Mouse (Mus musculus) embryonic facial prominence, embryonic 14.5 days (tissue): ENCODE measurements at regions not wholly inside any gene's neighbourhood (a gene's known extent, or its start where the extent isn't known, plus 50 kb on each side); places are given as distances from the start of the nearest gene placed in this dataset.
A peak's percentile ranks its signal among the peaks of the same experiment; 100 is the strongest.
"Not testable (repeated sequence)": the region's sequence is repeated elsewhere in the genome, so short reads cannot be mapped to it uniquely, and the experiment has no call there.

Source experiments
- ATAC-seq: fragments of 200-750 bp; cut with Nextera tagmentation; 2 replicates; pipeline ENCODE4 v1.8.0; 2017; ENCODE audit warnings: low read depth, moderate number of reproducible peaks, moderate TSS enrichment
- DNase-seq: peaks from one replicate; pipeline ENCODE4 v3.0.0-alpha.2; 2015; ENCODE audit warnings: low spot score
- H3K27ac ChIP-seq: fragments of 300-500 bp; sonication (generic); replicated peaks from 2 replicates; pipeline ENCODE4 v1.5.1; 2014; ENCODE audit warnings: low read depth, mild to moderate bottlenecking, low read length, moderate library complexity
- H3K27me3 ChIP-seq: fragments of 300-500 bp; sonication (generic); replicated peaks from 2 replicates; pipeline ENCODE4 v1.6.1; 2014; ENCODE audit warnings: low read length; ENCODE audit not compliant: control insufficient read depth, insufficient read depth
- H3K36me3 ChIP-seq: fragments of 300-500 bp; sonication (generic); 2 replicates; pipeline ENCODE4 v1.6.1; 2014; ENCODE audit warnings: low read length, mixed read lengths; ENCODE audit not compliant: control insufficient read depth, insufficient read depth
- H3K4me1 ChIP-seq: fragments of 300-500 bp; sonication (generic); 2 replicates; pipeline ENCODE4 v1.6.1; 2014; ENCODE audit warnings: antibody characterized with exemption, low read length; ENCODE audit not compliant: control insufficient read depth, insufficient read depth
- H3K4me2 ChIP-seq: fragments of 300-500 bp; sonication (generic); 2 replicates; pipeline ENCODE4 v1.6.1; 2014; ENCODE audit warnings: low read depth, mild to moderate bottlenecking, low read length, moderate library complexity, mixed read lengths
- H3K4me3 ChIP-seq: fragments of 300-500 bp; sonication (generic); 2 replicates; pipeline ENCODE4 v1.5.1; 2014; ENCODE audit warnings: low read depth, mild to moderate bottlenecking, low read length
- H3K9ac ChIP-seq: fragments of 300-500 bp; sonication (generic); 2 replicates; pipeline ENCODE4 v1.6.1; 2014; ENCODE audit warnings: low read depth, mild to moderate bottlenecking, low read length, moderate library complexity, mixed read lengths
- H3K9me3 ChIP-seq: fragments of 300-500 bp; sonication (generic); 2 replicates; pipeline ENCODE4 v1.6.1; 2016; ENCODE audit warnings: low read length; ENCODE audit not compliant: control insufficient read depth
- WGBS: fragments of 180-500 bp; shearing (Covaris S2); extraction: QIAGEN DNeasy Blood & Tissue Kit; methylation state at CpG from one replicate; pipeline ENCODE4 v1.1.7; 2014; 5-methylcytosine and 5-hydroxymethylcytosine counted together

DNA sequence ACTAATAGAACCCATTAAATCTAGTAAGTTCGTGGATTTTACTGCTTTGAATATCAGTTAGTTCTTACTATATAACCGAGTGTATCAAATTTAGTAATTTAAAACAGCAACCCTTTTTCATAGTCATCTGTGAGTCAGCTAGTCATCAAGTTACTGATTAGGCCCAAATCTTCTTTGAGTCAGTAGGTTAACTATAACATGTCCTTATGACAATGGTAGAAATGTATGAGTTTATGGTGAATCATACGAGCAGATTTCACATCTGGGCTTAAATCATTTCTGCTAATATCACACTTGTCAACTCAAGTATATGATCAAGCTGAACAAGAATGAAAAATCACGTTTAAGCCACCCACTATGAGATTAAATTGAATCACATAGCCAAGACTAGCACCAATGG, 226.7 kb upstream of the Arx start:
- ATAC-seq = no peak
- Histone ChIP-seq H3K9ac (no peak overlapping the region), H3K27me3 (no peaks in the 10 kb centered on the region), H3K27ac (no peak overlapping the region), H3K4me2 (no peak overlapping the region), H3K9me3 (no peaks in the 10 kb centered on the region), H3K36me3 (no peaks in the 10 kb centered on the region), H3K4me3 (no peak overlapping the region), H3K4me1 (no peaks in the 10 kb centered on the region)
- DNase-seq = no peak
- 64% methylated on average over 4 of the region's 4 CpGs for WGBS

DNA sequence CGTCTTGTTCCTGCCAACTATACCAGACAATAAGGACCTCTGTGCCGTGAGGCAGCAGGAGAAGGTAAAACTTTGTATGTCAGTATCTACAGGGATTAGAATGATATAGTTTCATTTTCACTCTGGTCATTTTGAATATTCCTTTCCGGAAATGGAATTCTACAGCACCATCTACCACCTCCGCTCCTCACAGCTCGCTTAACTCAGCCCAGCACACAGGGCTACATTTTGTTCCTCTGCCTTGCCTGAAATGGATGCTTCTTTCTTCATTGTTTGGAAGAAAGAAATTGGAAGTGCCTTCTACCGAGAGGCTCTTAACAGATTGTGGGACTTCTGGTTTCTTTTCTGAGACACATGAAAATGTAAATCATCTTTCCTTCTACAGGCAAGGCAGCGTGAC, 217.4 kb upstream of the Arx start:
- Histone ChIP-seq H3K4me2 (no peak overlapping the region), H3K4me3 (no peak overlapping the region), H3K9me3 (no peaks in the 10 kb centered on the region), H3K4me1 (no peaks in the 10 kb centered on the region), H3K27me3 (no peaks in the 10 kb centered on the region), H3K27ac (no peak overlapping the region), H3K9ac (no peak overlapping the region), H3K36me3 (no peaks in the 10 kb centered on the region)
- ATAC-seq (no peak), DNase-seq (no peak)
- WGBS = 56% methylated on average over 7 of the region's 7 CpGs

DNA sequence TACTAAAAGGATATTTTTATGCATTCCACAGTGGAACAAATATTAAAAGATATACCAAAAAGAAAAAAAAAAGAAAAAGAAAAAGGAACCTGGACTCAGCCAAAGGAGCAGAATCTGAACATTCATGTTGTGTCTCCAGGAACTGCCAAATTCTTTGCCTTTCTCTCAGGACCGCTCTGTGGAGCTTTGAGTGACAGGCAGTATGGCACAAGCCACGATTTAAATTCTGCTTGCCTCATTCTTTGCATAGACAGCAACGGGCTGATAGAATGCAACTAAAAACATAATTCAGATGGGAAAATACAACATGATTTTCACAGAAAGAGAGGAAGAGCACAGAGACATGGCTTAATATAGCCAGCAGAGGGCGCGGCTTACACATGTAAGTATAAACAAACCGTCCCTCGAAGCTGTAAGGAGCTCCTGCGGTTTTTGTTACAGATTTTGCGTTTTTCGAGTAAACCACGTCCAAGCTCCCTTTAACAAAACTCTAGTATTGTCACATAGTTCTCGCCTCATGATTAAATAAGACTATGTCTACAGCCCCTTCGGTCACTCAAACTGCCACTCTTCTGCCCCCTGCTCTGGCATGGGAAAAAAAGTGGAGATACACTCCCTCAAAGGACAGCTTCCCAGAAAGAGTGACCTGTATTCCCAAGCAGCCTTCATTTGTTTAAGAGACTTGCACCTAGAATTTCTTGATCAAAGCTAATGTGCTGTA, 216.5 kb upstream of the Arx start:
- DNase-seq (peak; percentile 93), ATAC-seq (no peak)
- no peaks in the 10 kb centered on the region for H3K9me3 ChIP-seq
- no peaks in the 10 kb centered on the region for H3K27me3 ChIP-seq
- peak overlapping the region; percentile 49 for H3K4me2 ChIP-seq
- WGBS = 15% methylated on average over 13 of the region's 13 CpGs
- no peaks in the 10 kb centered on the region for H3K36me3 ChIP-seq
- 0 out of 2 replicates have a peak overlapping the region, but pooled peaks have one; percentile 14 for H3K4me3 ChIP-seq
- no peaks in the 10 kb centered on the region for H3K4me1 ChIP-seq
- no peak overlapping the region for H3K9ac ChIP-seq
- H3K27ac ChIP-seq = no peak overlapping the region

DNA sequence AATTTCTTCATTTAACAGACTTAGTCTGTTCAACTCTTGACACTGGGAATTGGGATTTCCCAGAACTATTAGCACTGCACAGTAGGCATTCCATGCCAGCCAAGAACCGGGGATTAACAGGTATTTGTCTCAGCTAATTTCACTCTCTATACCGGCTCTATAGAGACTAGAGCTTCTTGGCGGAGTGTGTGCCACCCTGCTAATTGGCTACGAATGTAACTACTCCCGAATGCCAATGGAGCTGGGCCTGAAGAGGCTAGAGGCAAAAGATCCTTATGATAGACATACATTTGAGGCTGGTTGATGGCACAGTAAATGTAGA, 216.0 kb upstream of the Arx start:
- Histone ChIP-seq H3K4me3 (no peak overlapping the region), H3K27me3 (no peaks in the 10 kb centered on the region), H3K9me3 (no peaks in the 10 kb centered on the region), H3K4me2 (peak overlapping the region; percentile 49), H3K9ac (no peak overlapping the region), H3K36me3 (no peaks in the 10 kb centered on the region), H3K27ac (no peak overlapping the region), H3K4me1 (no peaks in the 10 kb centered on the region)
- 42% methylated on average over 5 of the region's 5 CpGs for WGBS
- ATAC-seq (no peak), DNase-seq (no peak)

DNA sequence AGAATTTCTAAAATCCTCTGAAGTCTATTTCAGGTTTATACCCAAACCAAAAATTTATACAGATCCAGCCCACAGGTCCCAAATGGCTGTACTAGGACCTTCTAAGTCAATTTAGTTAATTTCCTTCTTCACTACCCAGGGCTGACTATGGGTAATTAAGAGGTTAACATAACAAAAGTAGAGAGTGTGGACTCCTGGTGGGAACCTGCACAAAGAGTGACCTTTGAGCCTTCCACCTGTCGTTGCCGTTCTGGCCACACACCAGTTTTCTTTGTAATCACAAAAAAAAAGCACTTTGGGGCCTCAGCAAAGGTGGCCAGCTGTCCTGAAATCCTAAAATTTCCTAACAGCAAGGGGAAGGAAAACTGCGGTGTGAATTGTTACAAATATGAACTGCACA, 197.3 kb upstream of the Arx start:
- H3K36me3 ChIP-seq = no peaks in the 10 kb centered on the region

DNA sequence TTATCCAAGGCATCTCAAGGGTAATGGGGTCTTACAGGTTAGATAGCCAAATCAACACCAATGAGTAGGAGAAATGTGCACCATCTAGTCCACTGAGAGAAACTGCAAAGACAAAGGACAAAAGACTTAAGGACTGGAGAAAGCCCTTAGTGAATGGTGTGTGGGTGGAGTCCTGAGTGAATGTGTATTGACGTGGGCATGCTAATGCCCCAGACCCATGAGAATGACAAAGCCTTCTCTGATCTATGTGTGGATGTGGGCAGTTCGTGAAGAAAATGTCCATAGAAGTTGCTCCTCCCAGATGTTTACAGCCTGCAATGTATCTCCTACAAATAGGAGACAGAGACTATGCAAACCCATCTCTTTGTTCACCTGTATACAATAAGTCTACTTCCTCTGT, 188.7 kb upstream of the Arx start:
- ATAC-seq (no peak), DNase-seq (no peak)
- no peaks in the 10 kb centered on the region for H3K4me1 ChIP-seq
- no peaks in the 10 kb centered on the region for H3K27me3 ChIP-seq
- no peak overlapping the region for H3K4me2 ChIP-seq
- 63% methylated on average over 2 of the region's 2 CpGs for WGBS
- H3K9me3 ChIP-seq = no peaks in the 10 kb centered on the region
- H3K4me3 ChIP-seq = no peak overlapping the region
- no peak overlapping the region for H3K27ac ChIP-seq
- no peaks in the 10 kb centered on the region for H3K36me3 ChIP-seq
- no peak overlapping the region for H3K9ac ChIP-seq

More for the DNA sequence above, 197.3 kb upstream of the Arx start:
- DNase-seq = no peak
- H3K9ac ChIP-seq = no peak overlapping the region
- H3K27me3 ChIP-seq = no peaks in the 10 kb centered on the region
- no peak overlapping the region for H3K27ac ChIP-seq
- H3K4me3 ChIP-seq = no peak overlapping the region
- H3K4me1 ChIP-seq = no peaks in the 10 kb centered on the region
- WGBS = 28% methylated on average over 3 of the region's 3 CpGs
- no peak overlapping the region for H3K4me2 ChIP-seq
- ATAC-seq = no peak
- H3K9me3 ChIP-seq = no peaks in the 10 kb centered on the region

DNA sequence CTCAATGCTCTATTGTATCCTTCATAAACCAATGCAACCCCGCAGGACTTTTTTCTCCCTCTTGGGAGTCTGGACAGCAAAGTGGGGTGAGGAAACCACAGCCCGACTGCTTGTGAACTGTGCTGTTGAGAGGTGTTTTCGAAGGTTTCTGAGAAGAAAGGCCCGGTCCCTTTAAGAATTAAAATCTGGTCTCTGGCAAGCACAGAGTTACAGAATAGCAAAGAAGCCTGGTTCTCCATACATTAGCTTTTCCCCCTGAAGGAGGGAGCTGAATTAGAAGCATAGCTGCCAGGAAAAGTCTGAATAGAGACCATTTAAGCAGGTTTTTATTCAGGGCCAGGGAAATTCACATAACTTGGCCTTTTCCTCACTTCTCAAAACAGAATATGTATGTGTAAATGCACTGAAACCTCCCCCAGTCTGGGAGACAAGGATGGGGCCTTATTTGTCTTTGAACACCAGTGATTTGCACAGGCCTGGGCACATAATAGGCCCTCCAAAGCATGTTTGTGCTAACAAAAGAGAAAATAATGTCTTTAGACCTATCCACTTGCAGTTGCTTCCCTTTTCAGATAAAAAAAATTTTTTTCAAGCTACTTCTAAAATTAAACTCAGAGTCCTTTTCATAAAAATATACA, 178.2 kb upstream of the Arx start:
- Histone ChIP-seq H3K27me3 (no peaks in the 10 kb centered on the region), H3K4me1 (no peaks in the 10 kb centered on the region), H3K9ac (no peak overlapping the region), H3K27ac (no peak overlapping the region), H3K4me2 (no peak overlapping the region), H3K36me3 (no peaks in the 10 kb centered on the region), H3K9me3 (no peaks in the 10 kb centered on the region), H3K4me3 (no peak overlapping the region)
- ATAC-seq (no peak), DNase-seq (peak; percentile 10)
- WGBS = 57% methylated on average over 4 of the region's 4 CpGs

DNA sequence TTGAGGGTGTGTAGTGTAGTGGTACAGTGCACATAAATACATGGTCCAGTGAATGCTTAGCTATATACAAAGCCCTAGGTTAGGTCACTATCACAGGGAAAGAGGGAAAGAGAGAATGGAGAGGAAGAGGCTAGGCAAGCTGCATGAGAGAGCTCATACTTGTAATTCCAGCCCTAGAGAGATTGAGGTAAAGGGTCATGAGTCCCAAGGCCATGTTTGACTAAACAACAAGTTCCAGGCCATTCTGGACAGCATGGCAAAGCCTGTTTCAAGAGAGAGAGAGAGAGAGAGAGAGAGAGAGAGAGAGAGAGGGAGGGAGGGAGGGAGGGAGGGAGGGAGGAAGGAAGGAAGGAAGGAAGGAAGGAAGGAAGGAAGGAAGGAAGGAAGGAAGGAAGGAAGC, 131.9 kb upstream of the Arx start:
- not testable (repeated sequence) for H3K9ac ChIP-seq, H3K4me1 ChIP-seq, H3K36me3 ChIP-seq, H3K4me2 ChIP-seq, H3K4me3 ChIP-seq, DNase-seq, H3K27ac ChIP-seq, ATAC-seq, H3K9me3 ChIP-seq, H3K27me3 ChIP-seq

DNA sequence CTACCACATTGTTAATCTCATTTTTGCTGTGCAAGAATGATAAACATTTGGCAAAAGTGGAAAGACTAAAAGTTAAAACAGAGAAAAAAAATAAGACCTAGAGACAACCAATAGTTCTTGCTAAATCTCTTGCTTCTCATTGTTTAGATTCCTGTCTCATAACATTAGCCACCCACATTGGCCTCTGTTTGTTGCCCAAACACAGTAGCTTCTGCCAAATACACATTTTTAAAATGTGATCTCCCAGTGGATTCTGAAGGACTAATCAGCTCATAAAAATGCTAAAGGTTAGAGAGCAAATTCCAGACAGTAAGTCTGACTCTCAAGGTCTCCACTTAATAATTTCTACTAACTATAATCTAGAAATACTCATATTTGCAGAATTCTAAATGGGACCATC, 127.1 kb upstream of the Arx start:
- Histone ChIP-seq H3K4me3 (no peak overlapping the region), H3K36me3 (no peaks in the 10 kb centered on the region), H3K9me3 (no peaks in the 10 kb centered on the region), H3K27ac (no peak overlapping the region), H3K27me3 (no peaks in the 10 kb centered on the region), H3K4me2 (no peak overlapping the region), H3K9ac (no peak overlapping the region), H3K4me1 (no peaks in the 10 kb centered on the region)
- ATAC-seq (no peak), DNase-seq (no peak)
